Mouse (Mus musculus) kidney, embryonic 15.5 days (tissue): ENCODE data around the gene Gstp1. TPM values are rescaled to one million over a fixed set of nuclear protein-coding genes. Genes with fewer than 3 reads are reported as not detected.

Experiments
- ATAC-seq: fragments of 200-750 bp; cut with Nextera tagmentation; replicated peaks from 2 replicates; pipeline ENCODE4 v1.8.0; 2017; ENCODE audit warnings: moderate TSS enrichment; ENCODE audit not compliant: low FRiP score
- H3K27ac ChIP-seq: fragments of 300-500 bp; sonication (generic); 2 replicates; pipeline ENCODE4 v1.5.1; 2015; ENCODE audit warnings: mild to moderate bottlenecking, inconsistent platforms
- H3K27me3 ChIP-seq: fragments of 300-500 bp; sonication (generic); 2 replicates; pipeline ENCODE4 v1.6.1; 2015; ENCODE audit warnings: inconsistent platforms
- H3K36me3 ChIP-seq: fragments of 300-500 bp; sonication (generic); 2 replicates; pipeline ENCODE4 v1.6.1; 2015; ENCODE audit warnings: inconsistent platforms
- H3K4me1 ChIP-seq: fragments of 300-500 bp; sonication (generic); 2 replicates; pipeline ENCODE4 v1.6.1; 2015; ENCODE audit warnings: inconsistent platforms
- H3K4me2 ChIP-seq: fragments of 300-500 bp; sonication (generic); 2 replicates; pipeline ENCODE4 v1.6.1; 2015; ENCODE audit warnings: moderate library complexity, mild to moderate bottlenecking, inconsistent platforms
- H3K4me3 ChIP-seq: fragments of 300-500 bp; sonication (generic); replicated peaks from 2 replicates; pipeline ENCODE4 v1.5.1; 2015; ENCODE audit warnings: mild to moderate bottlenecking, inconsistent platforms
- H3K9ac ChIP-seq: fragments of 300-500 bp; sonication (generic); 2 replicates; pipeline ENCODE4 v1.6.1; 2015; ENCODE audit warnings: mild to moderate bottlenecking, inconsistent platforms
- H3K9me3 ChIP-seq: fragments of 300-500 bp; sonication (generic); replicated peaks from 2 replicates; pipeline ENCODE4 v1.6.1; 2016; ENCODE audit warnings: inconsistent platforms
- WGBS: fragments of 180-500 bp; shearing (Covaris S2); methylation state at CpG from one replicate; pipeline ENCODE4 v1.1.7; 2015; ENCODE audit warnings: mixed read lengths; 5-methylcytosine and 5-hydroxymethylcytosine counted together
- polyA plus RNA-seq: library from polyadenylated mRNA; unstranded; fragments of >200 nt; fragmentation: Nextera tagmentation; extraction: Ambion mirVana; gene quantifications from 2 replicates; pipeline ENCODE4 v1.2.1, GENCODE M21; 2015

The Gstp1 gene
- 529 and 563 TPM in 2 replicates for polyA plus RNA-seq

- Histone ChIP-seq H3K27ac (peak within 1 kb of the TSS; percentile 83), H3K4me1 (peaks cover 24% of the 10 kb centered on the region), H3K4me3 (peak within 1 kb of the TSS; percentile 66), H3K27me3 (no peaks in the 10 kb centered on the region), H3K4me2 (peak within 1 kb of the TSS; percentile 76), H3K36me3 (peaks cover 10% of the 10 kb centered on the region), H3K9ac (peak within 1 kb of the TSS; percentile 66), H3K9me3 (no peaks in the 10 kb centered on the region)
- 0% methylated on average over 26 of the region's 26 CpGs for WGBS
- peak; percentile 87 for ATAC-seq
Observed at GRCm38 (mm10) chr19:4037788-4038232, at the start of gene Gstp1. Gene Gstp1 (minus strand): TSS chr19:4037985.

GRCm38 (mm10) chr19:4087090-4087489 lies 49.3 kb upstream of the Gstp1 start:
- Histone ChIP-seq H3K27me3 (peaks cover 3% of the 10 kb centered on the region; the same call in 1 of the 2 replicates), H3K4me1 (0 out of 2 replicates have a peak, but pooled peaks cover 4% of the 10 kb centered on the region), H3K9me3 (no peaks in the 10 kb centered on the region), H3K9ac (no peak overlapping the region), H3K36me3 (no peaks in the 10 kb centered on the region), H3K4me2 (no peak overlapping the region), H3K27ac (no peak overlapping the region), H3K4me3 (no peak overlapping the region)
- WGBS: 79% methylated on average over 5 of the region's 5 CpGs
- no peak for ATAC-seq

GRCm38 (mm10) chr19:4086156-4086555 lies 48.4 kb upstream of the Gstp1 start:
- H3K9me3 ChIP-seq: no peaks in the 10 kb centered on the region
- H3K27me3 ChIP-seq: peaks cover 3% of the 10 kb centered on the region; the same call in 1 of the 2 replicates
- no peak overlapping the region for H3K9ac ChIP-seq
- WGBS: 90% methylated on average over 15 of the region's 15 CpGs
- no peak overlapping the region for H3K4me2 ChIP-seq
- H3K4me1 ChIP-seq: 0 out of 2 replicates have a peak, but pooled peaks cover 4% of the 10 kb centered on the region
- H3K4me3 ChIP-seq: no peak overlapping the region
- no peaks in the 10 kb centered on the region for H3K36me3 ChIP-seq
- ATAC-seq: no peak
- no peak overlapping the region for H3K27ac ChIP-seq

- no peaks in the 10 kb centered on the region for H3K36me3 ChIP-seq
- no peak overlapping the region for H3K4me2 ChIP-seq
- WGBS: 100% methylated on average over 1 of the region's 1 CpGs
- no peak for ATAC-seq
- no peak overlapping the region for H3K4me3 ChIP-seq
- no peaks in the 10 kb centered on the region for H3K9me3 ChIP-seq
- no peak overlapping the region for H3K9ac ChIP-seq
- H3K27ac ChIP-seq: no peak overlapping the region
- H3K27me3 ChIP-seq: peaks cover 3% of the 10 kb centered on the region; the same call in 1 of the 2 replicates
- 0 out of 2 replicates have a peak, but pooled peaks cover 4% of the 10 kb centered on the region for H3K4me1 ChIP-seq
Observed at GRCm38 (mm10) chr19:4084984-4085383, 47.2 kb upstream of the Gstp1 start.

DNA sequence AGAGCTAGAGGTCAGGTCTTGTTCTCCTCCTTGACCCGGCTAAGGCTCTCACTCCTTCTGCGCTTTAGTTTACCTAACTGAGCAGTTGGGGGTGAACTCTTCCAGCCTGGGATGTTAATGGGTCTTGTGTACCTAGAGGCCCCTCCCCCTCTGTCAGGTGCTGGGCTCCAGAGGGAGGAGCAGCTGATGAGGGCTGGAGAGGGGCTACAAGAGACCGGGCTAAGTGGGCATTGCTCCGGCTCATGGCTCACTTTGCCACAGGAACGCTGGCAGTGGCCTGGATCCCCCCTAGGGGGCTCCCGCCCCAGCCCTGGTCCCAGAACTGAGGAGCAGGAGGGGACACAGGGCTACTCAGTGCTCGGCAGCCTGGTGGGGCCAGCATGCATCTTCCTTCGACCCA lies 46.0 kb upstream of the Gstp1 start:
- Histone ChIP-seq H3K4me1 (0 out of 2 replicates have a peak, but pooled peaks cover 4% of the 10 kb centered on the region), H3K9ac (no peak overlapping the region), H3K27ac (no peak overlapping the region), H3K27me3 (peaks cover 3% of the 10 kb centered on the region; the same call in 1 of the 2 replicates), H3K4me3 (no peak overlapping the region), H3K9me3 (no peaks in the 10 kb centered on the region), H3K4me2 (no peak overlapping the region), H3K36me3 (no peaks in the 10 kb centered on the region)
- 38% methylated on average over 8 of the region's 8 CpGs for WGBS
- peak; percentile 49 for ATAC-seq

DNA sequence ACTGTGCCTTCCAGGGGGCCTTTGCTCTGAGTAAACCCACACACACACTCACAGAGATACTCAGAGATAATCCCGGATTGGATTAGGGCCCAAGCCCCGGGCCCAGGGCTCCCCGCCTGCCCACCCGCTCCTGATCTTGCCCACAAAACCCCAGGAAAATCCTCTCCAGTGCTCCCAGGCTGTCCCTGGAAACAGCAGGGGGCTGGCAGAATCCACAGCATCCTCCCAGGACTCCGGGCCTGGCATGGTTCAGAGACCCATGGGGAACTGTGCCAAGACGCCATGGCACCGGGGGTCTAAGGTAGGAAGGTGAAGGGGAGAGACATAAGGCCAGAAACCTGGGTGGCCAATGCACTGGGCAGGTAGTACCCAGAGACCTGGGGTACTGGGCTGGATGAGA lies 45.5 kb upstream of the Gstp1 start:
- no peak for ATAC-seq
- Histone ChIP-seq H3K4me1 (0 out of 2 replicates have a peak, but pooled peaks cover 4% of the 10 kb centered on the region), H3K27ac (no peak overlapping the region), H3K4me2 (no peak overlapping the region), H3K9ac (no peak overlapping the region), H3K9me3 (no peaks in the 10 kb centered on the region), H3K4me3 (no peak overlapping the region), H3K36me3 (no peaks in the 10 kb centered on the region), H3K27me3 (peaks cover 3% of the 10 kb centered on the region; the same call in 1 of the 2 replicates)
- 88% methylated on average over 7 of the region's 7 CpGs for WGBS

GRCm38 (mm10) chr19:4082219-4082965 lies 44.6 kb upstream of the Gstp1 start:
- no peak for ATAC-seq
- Histone ChIP-seq H3K4me3 (no peak overlapping the region), H3K9ac (no peak overlapping the region), H3K4me1 (0 out of 2 replicates have a peak, but pooled peaks cover 4% of the 10 kb centered on the region), H3K27me3 (peaks cover 3% of the 10 kb centered on the region; the same call in 1 of the 2 replicates), H3K27ac (no peak overlapping the region), H3K4me2 (no peak overlapping the region), H3K9me3 (no peaks in the 10 kb centered on the region), H3K36me3 (no peaks in the 10 kb centered on the region)
- 83% methylated on average over 11 of the region's 11 CpGs for WGBS

GRCm38 (mm10) chr19:4081394-4081793 lies 43.6 kb upstream of the Gstp1 start, which contains the start of gene Cabp2:
Gene Cabp2 (plus strand): TSS chr19:4081578.
- no peaks in the 10 kb centered on the region for H3K36me3 ChIP-seq
- no peak within 1 kb of the TSS for H3K27ac ChIP-seq
- no peaks in the 10 kb centered on the region for H3K9me3 ChIP-seq
- peaks cover 3% of the 10 kb centered on the region; the same call in 1 of the 2 replicates for H3K27me3 ChIP-seq
- no peak within 1 kb of the TSS for H3K4me2 ChIP-seq
- WGBS: 39% methylated on average over 3 of the region's 3 CpGs
- no peak within 1 kb of the TSS for H3K9ac ChIP-seq
- no peak within 1 kb of the TSS for H3K4me3 ChIP-seq
- H3K4me1 ChIP-seq: 0 out of 2 replicates have a peak, but pooled peaks cover 4% of the 10 kb centered on the region
- 0 out of 2 replicates have a peak, but pooled peaks have one; percentile 41 for ATAC-seq

GRCm38 (mm10) chr19:4080511-4081009 lies 42.8 kb upstream of the Gstp1 start:
- 66% methylated on average over 8 of the region's 8 CpGs for WGBS
- Histone ChIP-seq H3K9me3 (no peaks in the 10 kb centered on the region), H3K9ac (no peak overlapping the region), H3K27me3 (peaks cover 3% of the 10 kb centered on the region; the same call in 1 of the 2 replicates), H3K36me3 (no peaks in the 10 kb centered on the region), H3K4me3 (no peak overlapping the region), H3K4me2 (no peak overlapping the region), H3K27ac (no peak overlapping the region), H3K4me1 (0 out of 2 replicates have a peak, but pooled peaks cover 4% of the 10 kb centered on the region)
- ATAC-seq: no peak

- Histone ChIP-seq H3K4me3 (no peak overlapping the region), H3K27me3 (peaks cover 3% of the 10 kb centered on the region; the same call in 1 of the 2 replicates), H3K4me1 (0 out of 2 replicates have a peak, but pooled peaks cover 4% of the 10 kb centered on the region), H3K27ac (no peak overlapping the region), H3K36me3 (no peaks in the 10 kb centered on the region), H3K9me3 (no peaks in the 10 kb centered on the region), H3K9ac (no peak overlapping the region), H3K4me2 (no peak overlapping the region)
- no peak for ATAC-seq
- 89% methylated on average over 1 of the region's 1 CpGs for WGBS
Observed at GRCm38 (mm10) chr19:4079594-4079993, 41.8 kb upstream of the Gstp1 start.

GRCm38 (mm10) chr19:4075531-4075930 lies 37.7 kb upstream of the Gstp1 start:
- no peak overlapping the region for H3K4me3 ChIP-seq
- 86% methylated on average over 1 of the region's 1 CpGs for WGBS
- no peaks in the 10 kb centered on the region for H3K36me3 ChIP-seq
- no peaks in the 10 kb centered on the region for H3K9me3 ChIP-seq
- no peaks in the 10 kb centered on the region for H3K27me3 ChIP-seq
- ATAC-seq: no peak
- H3K4me1 ChIP-seq: peaks cover 6% of the 10 kb centered on the region; the same call in 1 of the 2 replicates
- H3K4me2 ChIP-seq: no peak overlapping the region
- H3K27ac ChIP-seq: no peak overlapping the region
- no peak overlapping the region for H3K9ac ChIP-seq
